Mouse (Mus musculus) neural tube, embryonic 14.5 days (tissue): ENCODE measurements at regions not wholly inside any gene's neighbourhood (a gene's known extent, or its start where the extent isn't known, plus 50 kb on each side); places are given as distances from the start of the nearest gene placed in this dataset.

ENCODE experiments used
- ATAC-seq: fragments of 200-750 bp; cut with Nextera tagmentation; 2 replicates; pipeline ENCODE4 v1.8.0; 2017; ENCODE audit warnings: low read depth, mild to moderate bottlenecking, moderate TSS enrichment, moderate library complexity
- H3K27ac ChIP-seq: fragments of 300-500 bp; sonication (generic); 2 replicates; pipeline ENCODE4 v1.5.1; 2014; ENCODE audit warnings: low read depth, mild to moderate bottlenecking, control low read depth, low read length, moderate library complexity, mixed read lengths
- H3K27me3 ChIP-seq: fragments of 300-500 bp; sonication (generic); 2 replicates; pipeline ENCODE4 v1.6.1; 2014; ENCODE audit warnings: low read length; ENCODE audit not compliant: control insufficient read depth, insufficient read depth
- H3K36me3 ChIP-seq: fragments of 300-500 bp; sonication (generic); 2 replicates; pipeline ENCODE4 v1.6.1; 2014; ENCODE audit warnings: low read length, mixed read lengths; ENCODE audit not compliant: control insufficient read depth, insufficient read depth
- H3K4me1 ChIP-seq: fragments of 300-500 bp; sonication (generic); 2 replicates; pipeline ENCODE4 v1.6.1; 2014; ENCODE audit warnings: low read length; ENCODE audit not compliant: control insufficient read depth, insufficient read depth
- H3K4me2 ChIP-seq: fragments of 300-500 bp; sonication (generic); 2 replicates; pipeline ENCODE4 v1.6.1; 2014; ENCODE audit warnings: mild to moderate bottlenecking, low read depth, low read length, control low read depth
- H3K4me3 ChIP-seq: fragments of 300-500 bp; sonication (generic); 2 replicates; pipeline ENCODE4 v1.5.1; 2014; ENCODE audit warnings: low read depth, low read length, control low read depth, mixed read lengths
- H3K9ac ChIP-seq: fragments of 300-500 bp; sonication (generic); replicated peaks from 2 replicates; pipeline ENCODE4 v1.6.1; 2014; ENCODE audit warnings: low read depth, mild to moderate bottlenecking, control low read depth, low read length, mixed read lengths
- H3K9me3 ChIP-seq: fragments of 300-500 bp; sonication (generic); 2 replicates; pipeline ENCODE4 v1.6.1; 2016; ENCODE audit warnings: low read length; ENCODE audit not compliant: control insufficient read depth
- WGBS: fragments of 180-500 bp; shearing (Covaris S2); extraction: QIAGEN DNeasy Blood & Tissue Kit; methylation state at CpG from one replicate; pipeline ENCODE4 v1.1.7; 2014; 5-methylcytosine and 5-hydroxymethylcytosine counted together

GRCm38 (mm10) chr13:118849541-118849940 is 179.9 kb downstream of the Fgf10 start:
- Histone ChIP-seq H3K27me3 (no peaks in the 10 kb centered on the region), H3K36me3 (no peaks in the 10 kb centered on the region), H3K4me1 (no peaks in the 10 kb centered on the region), H3K4me3 (no peak overlapping the region), H3K9me3 (no peaks in the 10 kb centered on the region), H3K9ac (no peak overlapping the region), H3K27ac (no peak overlapping the region), H3K4me2 (no peak overlapping the region)
- 93% methylated on average over 5 of the region's 5 CpGs for WGBS
- no peak for ATAC-seq

DNA sequence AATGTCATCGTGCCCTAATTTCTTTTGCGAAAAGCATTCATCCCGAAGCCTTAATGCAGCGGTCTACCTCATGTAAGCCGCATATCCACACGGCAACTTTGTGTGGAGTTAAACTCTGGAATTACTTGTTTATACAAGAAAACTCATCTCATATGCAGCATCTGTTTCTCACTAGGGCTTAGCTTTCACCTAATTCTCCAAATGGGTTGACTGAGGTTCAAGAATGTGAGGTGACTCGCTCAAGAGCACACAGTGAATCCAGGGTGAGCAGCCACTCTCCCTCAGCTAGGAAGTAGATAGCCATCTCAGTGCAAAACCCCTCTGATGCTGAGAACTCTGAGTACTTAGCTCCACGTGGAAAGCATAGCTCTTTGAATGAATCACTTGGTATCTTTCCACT is 181.1 kb downstream of the Fgf10 start:
- WGBS = 88% methylated on average over 8 of the region's 8 CpGs

GRCm38 (mm10) chr13:118886339-118886810 is 216.8 kb downstream of the Fgf10 start:
- H3K27ac ChIP-seq = no peak overlapping the region
- H3K4me1 ChIP-seq = no peaks in the 10 kb centered on the region
- no peak overlapping the region for H3K4me2 ChIP-seq
- ATAC-seq = no peak
- no peaks in the 10 kb centered on the region for H3K9me3 ChIP-seq
- WGBS = 67% methylated on average over 9 of the region's 9 CpGs
- no peak overlapping the region for H3K9ac ChIP-seq
- H3K36me3 ChIP-seq = no peaks in the 10 kb centered on the region
- H3K4me3 ChIP-seq = no peak overlapping the region
- no peaks in the 10 kb centered on the region for H3K27me3 ChIP-seq

More for the DNA sequence above, 181.1 kb downstream of the Fgf10 start:
- no peaks in the 10 kb centered on the region for H3K27me3 ChIP-seq
- no peak overlapping the region for H3K4me3 ChIP-seq
- H3K9ac ChIP-seq = no peak overlapping the region
- no peak overlapping the region for H3K4me2 ChIP-seq
- ATAC-seq = no peak
- H3K9me3 ChIP-seq = no peaks in the 10 kb centered on the region
- no peaks in the 10 kb centered on the region for H3K4me1 ChIP-seq
- H3K27ac ChIP-seq = no peak overlapping the region
- H3K36me3 ChIP-seq = no peaks in the 10 kb centered on the region

GRCm38 (mm10) chr13:118895079-118895478 is 225.5 kb downstream of the Fgf10 start:
- H3K4me2 ChIP-seq = no peak overlapping the region
- H3K27ac ChIP-seq = no peak overlapping the region
- no peak overlapping the region for H3K4me3 ChIP-seq
- no peaks in the 10 kb centered on the region for H3K27me3 ChIP-seq
- H3K9ac ChIP-seq = no peak overlapping the region
- no peaks in the 10 kb centered on the region for H3K4me1 ChIP-seq
- no peak for ATAC-seq
- no peaks in the 10 kb centered on the region for H3K36me3 ChIP-seq
- H3K9me3 ChIP-seq = no peaks in the 10 kb centered on the region
- WGBS = 87% methylated on average over 4 of the region's 4 CpGs

DNA sequence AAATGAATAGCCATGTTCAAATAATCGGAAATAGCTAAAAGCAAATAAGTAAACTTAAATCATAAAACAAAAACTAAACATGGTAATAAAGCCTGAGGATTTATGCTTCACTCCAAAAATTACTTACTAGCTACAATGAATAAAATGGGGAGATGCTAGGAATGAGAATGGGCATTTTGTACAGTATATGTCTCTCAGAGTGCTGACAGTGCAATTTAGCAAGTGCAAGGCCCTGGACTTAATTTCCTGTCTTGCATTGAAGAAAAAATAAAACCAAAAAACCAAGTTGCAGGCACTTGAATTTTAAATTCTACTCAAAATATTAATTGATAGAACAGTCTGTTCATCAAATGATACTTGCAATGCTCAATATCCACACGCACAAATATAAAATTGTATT is 232.4 kb downstream of the Fgf10 start:
- Histone ChIP-seq H3K4me2 (no peak overlapping the region), H3K27ac (no peak overlapping the region), H3K9me3 (no peaks in the 10 kb centered on the region), H3K27me3 (no peaks in the 10 kb centered on the region), H3K4me3 (no peak overlapping the region), H3K36me3 (no peaks in the 10 kb centered on the region), H3K4me1 (no peaks in the 10 kb centered on the region), H3K9ac (no peak overlapping the region)
- 97% methylated on average over 2 of the region's 2 CpGs for WGBS
- ATAC-seq = no peak

DNA sequence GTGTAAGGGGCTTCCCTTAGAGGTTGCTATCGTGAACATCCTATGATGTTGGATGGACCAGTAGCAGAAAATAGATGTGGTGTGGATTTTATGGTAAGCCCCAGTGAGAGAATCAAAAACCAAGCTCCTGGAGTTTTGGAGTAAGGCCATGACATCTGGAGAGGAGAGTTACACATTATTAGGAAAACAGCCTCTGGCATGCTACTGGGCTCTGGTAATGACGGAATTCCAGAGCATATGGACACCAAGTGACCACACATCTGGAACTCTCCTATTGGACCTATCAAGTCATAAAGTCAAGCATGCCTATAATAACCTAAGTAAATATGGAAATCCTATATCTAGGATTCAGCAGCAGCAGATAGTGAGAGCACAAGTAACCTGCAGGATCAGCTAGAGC is 240.8 kb downstream of the Fgf10 start:
- no peak overlapping the region for H3K27ac ChIP-seq
- H3K4me1 ChIP-seq = no peaks in the 10 kb centered on the region
- no peaks in the 10 kb centered on the region for H3K36me3 ChIP-seq
- H3K27me3 ChIP-seq = no peaks in the 10 kb centered on the region
- no peak overlapping the region for H3K4me2 ChIP-seq
- no peak for ATAC-seq
- no peaks in the 10 kb centered on the region for H3K9me3 ChIP-seq
- H3K4me3 ChIP-seq = no peak overlapping the region
- 91% methylated on average over 2 of the region's 2 CpGs for WGBS
- H3K9ac ChIP-seq = no peak overlapping the region

GRCm38 (mm10) chr13:118940786-118941185 is 271.2 kb downstream of the Fgf10 start:
- H3K27ac ChIP-seq = no peak overlapping the region
- no peak overlapping the region for H3K4me2 ChIP-seq
- no peak overlapping the region for H3K4me3 ChIP-seq
- no peak for ATAC-seq
- no peaks in the 10 kb centered on the region for H3K27me3 ChIP-seq
- 88% methylated on average over 3 of the region's 3 CpGs for WGBS
- no peaks in the 10 kb centered on the region for H3K9me3 ChIP-seq
- no peaks in the 10 kb centered on the region for H3K4me1 ChIP-seq
- no peaks in the 10 kb centered on the region for H3K36me3 ChIP-seq
- H3K9ac ChIP-seq = no peak overlapping the region

GRCm38 (mm10) chr13:118966120-118966676 is 296.6 kb downstream of the Fgf10 start:
- no peaks in the 10 kb centered on the region for H3K9me3 ChIP-seq
- 86% methylated on average over 3 of the region's 3 CpGs for WGBS
- ATAC-seq = no peak

GRCm38 (mm10) chr13:118967707-118968106 is 298.1 kb downstream of the Fgf10 start:
- 92% methylated on average over 4 of the region's 4 CpGs for WGBS
- Histone ChIP-seq H3K4me2 (no peak overlapping the region), H3K4me1 (no peaks in the 10 kb centered on the region), H3K27me3 (no peaks in the 10 kb centered on the region), H3K36me3 (no peaks in the 10 kb centered on the region), H3K9me3 (no peaks in the 10 kb centered on the region), H3K9ac (no peak overlapping the region), H3K27ac (no peak overlapping the region), H3K4me3 (no peak overlapping the region)
- no peak for ATAC-seq

More at GRCm38 (mm10) chr13:118966120-118966676, 296.6 kb downstream of the Fgf10 start:
- H3K27ac ChIP-seq = no peak overlapping the region
- no peak overlapping the region for H3K4me2 ChIP-seq
- no peak overlapping the region for H3K9ac ChIP-seq
- H3K27me3 ChIP-seq = no peaks in the 10 kb centered on the region
- H3K36me3 ChIP-seq = no peaks in the 10 kb centered on the region
- no peaks in the 10 kb centered on the region for H3K4me1 ChIP-seq
- no peak overlapping the region for H3K4me3 ChIP-seq
